Mouse (Mus musculus): ENCODE data around the gene Patz1. TPM values are rescaled to one million over a fixed set of nuclear protein-coding genes. Genes with fewer than 3 reads are reported as not detected.

Patz1 gene
- total and polyA plus RNA-seq, 3 experiments: 29.5 to 37.4 (median 31.5) TPM

GRCm38 (mm10) chr11:3278351-3278750 lies 10.3 kb upstream of the Patz1 start:
- H3K4me3 ChIP-seq (replicated peaks in 1 of 3; ENCODE audit: low read depth in 2 of 3, low read length in 2 of 3, poor library complexity in 1 of 3): no peak overlapping the region
- no peak for DNase-seq (ENCODE audit: extremely low read depth)
- in situ Hi-C loops (cut with MboI; ENCODE audit: low pct_ligation_motif_present, low pct_unique_long_range_greater_than_20kb, low sequenced_read_pairs) (no loop called here), dilution Hi-C loops (cut with MboI; ENCODE audit: extremely low pct_ligation_motif_present, extremely low pct_unique_long_range_greater_than_20kb, low sequenced_read_pairs) (no loop called here)
- no peaks in the 10 kb centered on the region for H3K4me1 ChIP-seq (ENCODE audit: control insufficient read depth in 1 of 2, insufficient read depth in 2 of 2)
- no peak overlapping the region for H3K27ac ChIP-seq (ENCODE audit: insufficient read depth, low read depth)
- no peaks in the 10 kb centered on the region for H3K36me3 ChIP-seq (replicated peaks in 1 of 2; ENCODE audit: control insufficient read depth in 1 of 2, insufficient read depth in 1 of 2, low read length in 1 of 2)
- H3K27me3 ChIP-seq (replicated peaks): no peaks in the 10 kb centered on the region
- H3K4me2 ChIP-seq (ENCODE audit: insufficient read depth, low read depth, poor library complexity, severe bottlenecking): no peak overlapping the region
- TF ChIP-seq MAZ (IDR thresholded peaks at IDR 0.05; ENCODE audit: low read depth, low read length) (no peak), NELFE (IDR thresholded peaks at IDR 0.05; ENCODE audit: low read depth, low read length) (no peak)
- peaks cover 11% of the 10 kb centered on the region for H3K9me3 ChIP-seq (replicated peaks; ENCODE audit: low read length)
- no peaks in the 10 kb centered on the region for H3K79me2 ChIP-seq (replicated peaks; ENCODE audit: control insufficient read depth, extremely low read depth, insufficient read depth, poor library complexity, severe bottlenecking)
- no peak overlapping the region for H3K9ac ChIP-seq (ENCODE audit: insufficient read depth, low read depth)

- dilution Hi-C loops (cut with MboI; ENCODE audit: extremely low pct_ligation_motif_present, extremely low pct_unique_long_range_greater_than_20kb, low sequenced_read_pairs): no loop called here
- no peak overlapping the region for H3K4me2 ChIP-seq (ENCODE audit: insufficient read depth, low read depth, poor library complexity, severe bottlenecking)
- TF ChIP-seq ETS1 (conservative IDR thresholded peaks at IDR 0.05; ENCODE audit: low read depth, low read length) (no peak), JUN (IDR thresholded peaks at IDR 0.05; ENCODE audit: insufficient read depth, low read depth, low read length) (no peak)
- no peaks in the 10 kb centered on the region for H3K4me1 ChIP-seq (ENCODE audit: control insufficient read depth in 1 of 2, insufficient read depth in 2 of 2)
- H3K79me2 ChIP-seq (replicated peaks; ENCODE audit: control insufficient read depth, extremely low read depth, insufficient read depth, poor library complexity, severe bottlenecking): no peaks in the 10 kb centered on the region
- H3K27me3 ChIP-seq (replicated peaks): no peaks in the 10 kb centered on the region
- H3K36me3 ChIP-seq (replicated peaks in 1 of 2; ENCODE audit: control insufficient read depth in 1 of 2, insufficient read depth in 1 of 2, low read length in 1 of 2): no peaks in the 10 kb centered on the region
- in situ Hi-C loops (cut with MboI; ENCODE audit: low pct_ligation_motif_present, low pct_unique_long_range_greater_than_20kb, low sequenced_read_pairs): no loop called here
- no peak for DNase-seq (ENCODE audit: extremely low read depth)
- peaks cover 20% of the 10 kb centered on the region for H3K9me3 ChIP-seq (replicated peaks; ENCODE audit: low read length)
- no peak overlapping the region for H3K4me3 ChIP-seq (replicated peaks in 1 of 3; ENCODE audit: low read depth in 2 of 3, low read length in 2 of 3, poor library complexity in 1 of 3)
- H3K27ac ChIP-seq (ENCODE audit: insufficient read depth, low read depth): no peak overlapping the region
- H3K9ac ChIP-seq (ENCODE audit: insufficient read depth, low read depth): no peak overlapping the region
These were observed 8.9 kb upstream of the Patz1 start for GRCm38 (mm10) chr11:3279729-3280128.

- in situ Hi-C loops (cut with MboI; ENCODE audit: low pct_ligation_motif_present, low pct_unique_long_range_greater_than_20kb, low sequenced_read_pairs): no loop called here
- TF ChIP-seq PAX5 (IDR thresholded peaks at IDR 0.05; ENCODE audit: low read length): no peak
- TF ChIP-seq USF2 (conservative IDR thresholded peaks at IDR 0.05; ENCODE audit: low read depth, low read length): no peak
- no peak for TF ChIP-seq UBTF (IDR thresholded peaks at IDR 0.05; ENCODE audit: low read depth, low read length)
- TF ChIP-seq EP300 (IDR thresholded peaks at IDR 0.05; ENCODE audit: low read length): no peak
- TF ChIP-seq KAT2A (IDR thresholded peaks at IDR 0.05; ENCODE audit: insufficient replicate concordance, low read length): no peak
- no peak for TF ChIP-seq JUN (IDR thresholded peaks at IDR 0.05; ENCODE audit: insufficient read depth, low read depth, low read length)
- no peak for TF ChIP-seq MYC (IDR thresholded peaks at IDR 0.05; ENCODE audit: low read depth, low read length)
- no peak for TF ChIP-seq POLR2AphosphoS2 (IDR thresholded peaks at IDR 0.05; ENCODE audit: low read depth, low read length)
- TF ChIP-seq ZC3H11A (IDR thresholded peaks at IDR 0.05; ENCODE audit: low read depth, low read length): no peak
- no peak for TF ChIP-seq SMC3 (IDR thresholded peaks at IDR 0.05; ENCODE audit: low read depth, low read length)
- no peak for TF ChIP-seq TBP (conservative IDR thresholded peaks at IDR 0.05; ENCODE audit: low read depth, low read length)
- dilution Hi-C loops (cut with MboI; ENCODE audit: extremely low pct_ligation_motif_present, extremely low pct_unique_long_range_greater_than_20kb, low sequenced_read_pairs): no loop called here
These were observed 5.8 kb upstream of the Patz1 start for GRCm38 (mm10) chr11:3282887-3283286.

More at GRCm38 (mm10) chr11:3282887-3283286, 5.8 kb upstream of the Patz1 start:
- Histone ChIP-seq H3K9me3 (replicated peaks; ENCODE audit: low read length) (peaks cover 20% of the 10 kb centered on the region), H3K9ac (ENCODE audit: insufficient read depth, low read depth) (no peak overlapping the region), H3K27me3 (replicated peaks) (no peaks in the 10 kb centered on the region), H3K4me3 (replicated peaks in 1 of 3; ENCODE audit: low read depth in 2 of 3, low read length in 2 of 3, poor library complexity in 1 of 3) (no peak overlapping the region), H3K27ac (ENCODE audit: insufficient read depth, low read depth) (no peak overlapping the region), H3K36me3 (replicated peaks in 1 of 2; ENCODE audit: control insufficient read depth in 1 of 2, insufficient read depth in 1 of 2, low read length in 1 of 2) (no peaks in the 10 kb centered on the region), H3K4me1 (ENCODE audit: control insufficient read depth in 1 of 2, insufficient read depth in 2 of 2) (peaks cover 5 to 9% of the 10 kb centered on the region in 2 experiments), H3K4me2 (ENCODE audit: insufficient read depth, low read depth, poor library complexity, severe bottlenecking) (no peak overlapping the region), H3K79me2 (replicated peaks; ENCODE audit: control insufficient read depth, extremely low read depth, insufficient read depth, poor library complexity, severe bottlenecking) (no peaks in the 10 kb centered on the region)
- no peak for DNase-seq (ENCODE audit: extremely low read depth)

Data from CH12.LX (cell line).